Mouse (Mus musculus) neutrophil, adult 65 days (primary cell): ENCODE results near the gene Aoc3. TPM values are rescaled to one million over a fixed set of nuclear protein-coding genes. Genes with fewer than 3 reads are reported as not detected.

Experiments
- total RNA-seq: library from RNA; stranded (reverse); gene quantifications from 2 replicates; pipeline ENCODE4 v1.2.4, GENCODE M21; 2023

Gene Aoc3
- total RNA-seq = not detected in 2 replicates

DNA sequence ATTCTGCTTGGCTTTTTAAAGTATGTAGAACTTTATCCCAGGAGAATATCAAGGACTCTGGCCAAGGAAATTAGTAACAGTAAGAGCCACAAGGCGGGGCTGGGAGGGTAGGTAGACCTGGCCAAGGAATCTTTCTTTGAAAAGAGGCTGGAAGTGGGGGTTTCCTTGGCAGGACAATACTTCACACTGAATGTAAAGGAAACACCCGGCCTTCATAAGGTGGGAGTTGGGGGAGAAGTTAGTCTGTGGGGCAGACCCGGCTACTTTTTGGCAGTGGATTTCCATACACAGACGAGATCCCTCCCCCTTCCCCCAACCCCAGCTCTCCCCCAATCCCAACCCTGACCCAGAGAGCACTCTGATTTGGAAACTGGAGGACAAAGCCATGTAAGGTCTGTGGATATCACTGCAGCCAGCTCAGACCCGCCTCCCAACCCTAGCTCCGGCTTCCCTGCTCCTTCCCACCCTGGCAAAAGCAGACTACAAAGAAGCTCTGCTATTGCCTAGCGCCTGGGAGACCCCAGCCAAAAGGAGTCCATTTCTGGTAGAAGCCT, at the start of gene Aoc3:
Aoc3 (plus strand) TSS at position 235 of the 554 bp plus-strand sequence.

DNA sequence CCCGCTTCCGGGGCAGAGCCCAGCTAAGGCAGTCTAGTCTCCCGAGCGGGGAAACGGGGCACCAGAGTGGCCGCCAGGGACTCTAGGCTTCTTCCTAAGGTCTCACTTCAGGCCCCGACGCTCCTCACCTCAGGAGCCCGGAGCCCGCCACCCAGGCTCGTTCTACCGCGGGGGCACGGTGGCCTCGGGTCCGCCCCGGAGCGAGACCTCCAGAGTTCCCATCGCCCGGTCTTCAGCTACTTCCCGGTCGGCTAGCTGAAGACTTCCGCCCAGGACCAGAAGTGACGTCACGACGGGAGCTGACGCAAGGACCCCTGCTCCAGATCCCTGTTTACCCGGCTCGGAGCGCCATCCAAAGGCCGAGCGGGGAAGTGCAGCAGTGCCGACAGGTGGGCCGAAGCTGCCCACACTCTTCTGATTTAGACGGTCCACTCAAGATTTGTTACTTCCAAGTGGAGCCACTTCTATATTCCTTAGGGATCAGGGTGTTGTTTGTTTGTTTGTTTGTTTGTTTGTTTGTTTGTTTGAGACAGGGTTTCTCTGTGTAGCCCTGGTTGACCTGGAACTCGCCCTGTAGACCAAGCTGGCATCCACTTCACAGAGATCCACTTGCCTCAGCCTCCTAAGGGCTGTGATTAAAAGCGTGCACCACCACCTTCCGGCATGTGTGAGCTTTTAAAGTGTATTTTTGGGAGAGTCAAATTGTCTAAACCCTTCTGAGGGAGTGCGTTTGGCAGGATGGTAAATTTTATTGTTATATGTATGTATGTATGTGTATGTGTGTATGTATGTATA, 28.2 kb upstream of the Aoc3 start, which contains the start of gene Becn1:
Becn1 (minus strand) TSS at position 283 of the 795 bp plus-strand sequence.

DNA sequence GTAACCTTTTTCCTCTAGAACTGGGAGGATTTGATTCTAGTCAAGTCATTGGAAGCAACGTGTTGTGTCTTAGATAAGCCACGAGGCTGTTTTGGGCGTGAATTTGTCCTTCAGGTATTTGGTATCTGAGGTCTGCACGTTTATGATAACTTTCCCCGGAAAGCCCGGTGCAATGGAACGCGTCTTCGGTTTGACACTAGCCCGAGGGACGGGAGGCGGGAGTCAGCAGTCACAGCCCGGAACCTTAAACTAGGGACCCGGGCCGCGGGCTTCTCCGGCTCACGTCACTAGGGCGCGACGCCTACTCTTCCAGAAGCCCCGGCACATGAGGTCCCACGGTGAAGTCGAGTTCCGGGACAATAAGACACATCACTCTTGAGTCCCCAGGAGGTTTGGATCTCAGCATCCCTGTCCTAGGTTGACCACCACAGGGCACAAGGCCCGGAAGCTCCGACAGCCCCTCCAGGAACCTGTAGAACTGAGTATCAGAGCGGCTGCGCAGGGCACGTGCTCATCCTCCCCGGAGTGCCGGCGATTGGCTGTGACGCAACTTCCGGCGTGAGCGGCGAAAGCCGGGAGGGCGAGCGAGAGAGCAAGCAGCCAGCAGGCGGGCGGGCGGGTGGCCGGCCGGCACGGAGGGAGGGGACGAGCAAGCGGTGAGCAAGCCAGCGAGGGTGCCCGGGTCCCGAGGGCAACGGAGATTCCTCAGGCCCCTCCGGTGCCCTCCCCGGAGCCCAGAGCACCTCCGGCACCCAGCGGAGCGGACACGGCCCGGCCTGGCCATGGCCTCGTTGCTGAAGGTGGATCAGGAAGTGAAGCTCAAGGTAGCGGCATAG, 14.5 kb upstream of the Aoc3 start, which contains the start of gene Psme3:
Psme3 (plus strand) TSS at position 549 of the 836 bp plus-strand sequence.

DNA sequence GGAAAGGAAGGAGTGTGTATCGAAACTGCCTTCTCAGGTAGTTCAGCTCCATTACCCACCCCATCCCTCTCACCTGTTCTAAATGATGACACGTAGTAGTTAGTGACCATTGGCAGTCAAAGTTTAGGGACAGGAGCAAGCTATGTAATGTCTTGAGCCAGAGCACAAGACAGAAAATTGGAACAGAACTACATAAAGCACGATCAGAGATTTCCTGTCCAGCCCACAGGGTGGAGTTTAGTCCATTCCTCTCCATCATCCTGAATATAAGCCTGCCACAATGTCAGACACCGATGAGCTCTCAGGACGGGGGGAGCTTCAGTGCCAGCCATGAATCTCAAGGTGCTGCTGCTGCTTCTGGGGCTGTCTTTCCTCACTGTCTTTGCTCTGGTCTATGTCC, 5.6 kb upstream of the Aoc3 start, which contains the start of gene Aoc2:
Aoc2 (plus strand) TSS at position 301 of the 400 bp plus-strand sequence.

DNA sequence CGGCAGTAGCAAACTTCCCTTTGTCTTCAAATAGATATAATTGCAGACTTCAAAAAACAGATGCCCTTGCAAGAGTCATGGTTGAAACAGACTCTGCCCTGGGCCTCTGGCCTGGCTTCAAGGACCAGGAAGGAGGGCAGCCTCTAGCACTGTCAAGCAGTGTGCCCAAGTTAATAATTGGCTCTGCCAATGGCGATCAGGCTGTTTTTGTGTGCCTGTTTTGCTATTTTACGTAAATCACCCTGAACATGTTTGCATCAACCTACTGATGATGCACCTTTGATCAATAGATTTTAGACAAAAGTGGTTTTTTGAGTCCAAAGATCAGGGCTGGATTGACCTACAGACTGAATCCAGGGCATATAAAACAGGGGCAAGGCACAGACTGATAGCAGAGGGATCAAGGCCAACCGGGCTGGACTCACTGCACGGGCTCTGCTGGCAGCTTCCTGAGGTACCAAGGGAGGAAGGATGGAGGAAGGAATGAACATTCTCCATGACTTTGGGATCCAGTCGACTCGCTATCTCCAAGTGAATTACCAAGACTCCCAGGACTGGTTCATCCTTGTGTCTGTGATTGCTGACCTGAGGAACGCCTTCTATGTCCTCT, 37.0 kb downstream of the Aoc3 start, which contains the start of gene G6pc:
G6pc (plus strand) TSS at position 236 of the 610 bp plus-strand sequence.

Other genes with a start within 250 kb of the Aoc3 start
- gene Coasy, start 248.0 kb upstream of the Aoc3 start, total RNA-seq = 9.2 and 9.9 TPM in 2 replicates
- gene Mlx, start 243.3 kb upstream of the Aoc3 start, total RNA-seq = 34.2 and 43.5 TPM in 2 replicates
- 3.6 and 3.7 TPM in 2 replicates for gene Psmc3ip, start 235.2 kb upstream of the Aoc3 start, total RNA-seq
- gene Retreg3, start 210.7 kb upstream of the Aoc3 start, total RNA-seq = 24.0 and 28.6 TPM in 2 replicates
- gene Tubg1, start 210.7 kb upstream of the Aoc3 start, total RNA-seq = 9.6 and 12.6 TPM in 2 replicates
- gene Tubg2, start 174.7 kb upstream of the Aoc3 start, total RNA-seq = 0.59 and 1.2 TPM in 2 replicates
- gene Cntnap1, start 160.1 kb upstream of the Aoc3 start, total RNA-seq = 0.66 TPM in 2 replicates
- gene Plekhh3, start 159.3 kb upstream of the Aoc3 start, total RNA-seq = 1.9 and 2.7 TPM in 2 replicates
- 0.29 and 0.63 TPM in 2 replicates for gene Ccr10, start 155.2 kb upstream of the Aoc3 start, total RNA-seq
- 36.3 and 45.9 TPM in 2 replicates for gene Ezh1, start 104.1 kb upstream of the Aoc3 start, total RNA-seq
- 0.41 TPM in 1 of 2 replicates, not detected in the other for gene Ramp2, start 84.6 kb upstream of the Aoc3 start, total RNA-seq
- gene Vps25, start 76.9 kb upstream of the Aoc3 start, total RNA-seq = 63.2 and 66.1 TPM in 2 replicates
- 1.9 and 2.3 TPM in 2 replicates for gene Wnk4, start 70.0 kb upstream of the Aoc3 start, total RNA-seq
- 0.32 and 0.43 TPM in 2 replicates for gene Cntd1, start 51.6 kb upstream of the Aoc3 start, total RNA-seq
- gene Coa3, start 51.5 kb upstream of the Aoc3 start, total RNA-seq = 25.3 and 30.8 TPM in 2 replicates
- gene Becn1, start 28.3 kb upstream of the Aoc3 start, total RNA-seq = 150 and 240 TPM in 2 replicates
- 59.9 and 64.2 TPM in 2 replicates for gene Psme3, start 14.4 kb upstream of the Aoc3 start, total RNA-seq
- 2.7 and 4.6 TPM in 2 replicates for gene Aoc2, start 5.5 kb upstream of the Aoc3 start, total RNA-seq
- gene G6pc, start 37.0 kb downstream of the Aoc3 start, total RNA-seq = not detected in 2 replicates
- gene Aarsd1, start 87.0 kb downstream of the Aoc3 start, total RNA-seq = 12.1 and 12.4 TPM in 2 replicates
- gene Gm27029, start 94.2 kb downstream of the Aoc3 start, total RNA-seq = 0.43 TPM in 1 of 2 replicates, not detected in the other
- 10.3 and 14.3 TPM in 2 replicates for gene Rundc1, start 94.5 kb downstream of the Aoc3 start, total RNA-seq
- 0.60 and 0.98 TPM in 2 replicates for gene Ptges3l, start 94.7 kb downstream of the Aoc3 start, total RNA-seq
- 37.3 and 45.6 TPM in 2 replicates for gene Rpl27, start 111.7 kb downstream of the Aoc3 start, total RNA-seq
- 23.6 and 24.5 TPM in 2 replicates for gene Ifi35, start 117.8 kb downstream of the Aoc3 start, total RNA-seq
- 0.32 and 0.66 TPM in 2 replicates for gene Rnd2, start 134.4 kb downstream of the Aoc3 start, total RNA-seq
- gene Vat1, start 135.6 kb downstream of the Aoc3 start, total RNA-seq = 16.5 and 19.8 TPM in 2 replicates
- gene Brca1, start 221.3 kb downstream of the Aoc3 start, total RNA-seq = 20.7 and 21.2 TPM in 2 replicates
- 128 and 177 TPM in 2 replicates for gene Nbr1, start 221.5 kb downstream of the Aoc3 start, total RNA-seq